Mouse (Mus musculus) megakaryocyte, embryonic 14.5 days (primary cell): ENCODE data around the gene Hoxd4. TPM values are rescaled to one million over a fixed set of nuclear protein-coding genes. Genes with fewer than 3 reads are reported as not detected.

Experiments
- H3K27me3 ChIP-seq: replicated peaks from 2 replicates; pipeline ENCODE3; 2012; ENCODE audit warnings: inconsistent platforms
- H3K36me3 ChIP-seq: replicated peaks from 2 replicates; pipeline ENCODE3; 2012; ENCODE audit warnings: low read length, inconsistent platforms, mixed read lengths
- H3K4me1 ChIP-seq: 2 replicates; pipeline ENCODE4 v1.6.1; 2012; ENCODE audit warnings: inconsistent platforms
- H3K4me3 ChIP-seq: replicated peaks from 2 replicates; pipeline ENCODE3; 2012; ENCODE audit warnings: moderate library complexity, mild to moderate bottlenecking, inconsistent platforms
- H3K9me3 ChIP-seq: 2 replicates; pipeline ENCODE4 v1.6.1; 2012; ENCODE audit warnings: inconsistent platforms
- FLI1 ChIP-seq: IDR thresholded peaks from 2 replicates; pipeline ENCODE4 v1.6.1; 2012; ENCODE audit warnings: low read length, inconsistent platforms, mixed read lengths
- GATA1 ChIP-seq: IDR thresholded peaks from 3 replicates; pipeline ENCODE4 v1.6.1; 2012; ENCODE audit warnings: mixed read lengths, low read length, inconsistent platforms, borderline replicate concordance
- polyA plus RNA-seq: library from polyadenylated mRNA; stranded (reverse); fragments of >175 nt; gene quantifications from 2 replicates; pipeline ENCODE4 v1.2.3, GENCODE M21; 2012; ENCODE audit warnings: low replicate concordance; ENCODE audit not compliant: insufficient read depth

Hoxd4 gene
- not detected in 2 replicates for polyA plus RNA-seq

GRCm38 (mm10) chr2:74711721-74712621 is at the start of gene Hoxd4, which contains the start of gene Hoxd3:
TSS of gene Hoxd4 (plus strand) at chr2:74711929.
TSS of gene Hoxd3 (plus strand) at chr2:74711927.
- no peaks in the 10 kb centered on the region for H3K9me3 ChIP-seq
- TF ChIP-seq FLI1 (no peak), GATA1 (no peak)
- peaks cover 95% of the 10 kb centered on the region for H3K27me3 ChIP-seq
- H3K36me3 ChIP-seq, result no peaks in the 10 kb centered on the region
- H3K4me3 ChIP-seq, result peak within 1 kb of the TSS; percentile 70
- peaks cover 28% of the 10 kb centered on the region for H3K4me1 ChIP-seq

- H3K4me1 ChIP-seq, result peaks cover 51% of the 10 kb centered on the region
- H3K4me3 ChIP-seq, result peak overlapping the region; percentile 62
- TF ChIP-seq FLI1 (no peak), GATA1 (no peak)
- H3K36me3 ChIP-seq, result no peaks in the 10 kb centered on the region
- peaks cover 96% of the 10 kb centered on the region for H3K27me3 ChIP-seq
- H3K9me3 ChIP-seq, result peaks cover 5% of the 10 kb centered on the region; the same call in 1 of the 2 replicates
Measured at GRCm38 (mm10) chr2:74663291-74663925, 48.3 kb upstream of the Hoxd4 start.

- Histone ChIP-seq H3K4me1 (peaks cover 37% of the 10 kb centered on the region), H3K9me3 (peaks cover 4% of the 10 kb centered on the region; the same call in 1 of the 2 replicates), H3K36me3 (no peaks in the 10 kb centered on the region), H3K27me3 (peaks cover 95% of the 10 kb centered on the region), H3K4me3 (no peak overlapping the region)
- TF ChIP-seq FLI1, result no peak
Measured at GRCm38 (mm10) chr2:74666411-74666810, 45.3 kb upstream of the Hoxd4 start.

GRCm38 (mm10) chr2:74667191-74667841 is 44.4 kb upstream of the Hoxd4 start:
- H3K4me1 ChIP-seq, result peaks cover 39% of the 10 kb centered on the region
- peaks cover 94% of the 10 kb centered on the region for H3K27me3 ChIP-seq
- TF ChIP-seq GATA1, result no peak
- no peak for TF ChIP-seq FLI1
- no peaks in the 10 kb centered on the region for H3K36me3 ChIP-seq
- H3K9me3 ChIP-seq, result peaks cover 4% of the 10 kb centered on the region; the same call in 1 of the 2 replicates
- peak overlapping the region; percentile 60 for H3K4me3 ChIP-seq

- Histone ChIP-seq H3K4me1 (peaks cover 45% of the 10 kb centered on the region), H3K36me3 (no peaks in the 10 kb centered on the region), H3K9me3 (peaks cover 4% of the 10 kb centered on the region; the same call in 1 of the 2 replicates), H3K27me3 (peaks cover 94% of the 10 kb centered on the region), H3K4me3 (peak within 1 kb of the TSS; percentile 81)
- TF ChIP-seq FLI1 (no peak), GATA1 (no peak)
Measured at GRCm38 (mm10) chr2:74667842-74668357, 43.8 kb upstream of the Hoxd4 start, which contains the start of gene Hoxd13. TSS of gene Hoxd13 (plus strand) at chr2:74668310.

- Histone ChIP-seq H3K4me3 (peak overlapping the region; percentile 81), H3K27me3 (peaks cover 94% of the 10 kb centered on the region)
- TF ChIP-seq GATA1, result no peak
- TF ChIP-seq FLI1, result no peak
Measured at GRCm38 (mm10) chr2:74668370-74669229, 43.1 kb upstream of the Hoxd4 start.

GRCm38 (mm10) chr2:74669230-74669578 is 42.5 kb upstream of the Hoxd4 start:
- Histone ChIP-seq H3K9me3 (peaks cover 4% of the 10 kb centered on the region; the same call in 1 of the 2 replicates), H3K36me3 (no peaks in the 10 kb centered on the region), H3K4me3 (no peak overlapping the region), H3K4me1 (peaks cover 50% of the 10 kb centered on the region), H3K27me3 (peaks cover 94% of the 10 kb centered on the region)
- TF ChIP-seq FLI1 (no peak), GATA1 (no peak)

More at GRCm38 (mm10) chr2:74668370-74669229, 43.1 kb upstream of the Hoxd4 start:
- no peaks in the 10 kb centered on the region for H3K36me3 ChIP-seq
- H3K4me1 ChIP-seq, result peaks cover 45% of the 10 kb centered on the region
- peaks cover 4% of the 10 kb centered on the region; the same call in 1 of the 2 replicates for H3K9me3 ChIP-seq

- peaks cover 53% of the 10 kb centered on the region for H3K4me1 ChIP-seq
- TF ChIP-seq GATA1, result no peak
- no peak for TF ChIP-seq FLI1
- peaks cover 4% of the 10 kb centered on the region; the same call in 1 of the 2 replicates for H3K9me3 ChIP-seq
- H3K36me3 ChIP-seq, result no peaks in the 10 kb centered on the region
- no peak overlapping the region for H3K4me3 ChIP-seq
- peaks cover 94% of the 10 kb centered on the region for H3K27me3 ChIP-seq
Measured at GRCm38 (mm10) chr2:74669650-74670235, 42.0 kb upstream of the Hoxd4 start.
